Mouse (Mus musculus) urinary bladder, postnatal 10 days (tissue): Measurements from ENCODE around the gene Senp1.

Experiments
- DNase-seq: peaks from one replicate; pipeline ENCODE4 v3.0.0; 2022; ENCODE audit warnings: low spot score

Gene Senp1

DNA sequence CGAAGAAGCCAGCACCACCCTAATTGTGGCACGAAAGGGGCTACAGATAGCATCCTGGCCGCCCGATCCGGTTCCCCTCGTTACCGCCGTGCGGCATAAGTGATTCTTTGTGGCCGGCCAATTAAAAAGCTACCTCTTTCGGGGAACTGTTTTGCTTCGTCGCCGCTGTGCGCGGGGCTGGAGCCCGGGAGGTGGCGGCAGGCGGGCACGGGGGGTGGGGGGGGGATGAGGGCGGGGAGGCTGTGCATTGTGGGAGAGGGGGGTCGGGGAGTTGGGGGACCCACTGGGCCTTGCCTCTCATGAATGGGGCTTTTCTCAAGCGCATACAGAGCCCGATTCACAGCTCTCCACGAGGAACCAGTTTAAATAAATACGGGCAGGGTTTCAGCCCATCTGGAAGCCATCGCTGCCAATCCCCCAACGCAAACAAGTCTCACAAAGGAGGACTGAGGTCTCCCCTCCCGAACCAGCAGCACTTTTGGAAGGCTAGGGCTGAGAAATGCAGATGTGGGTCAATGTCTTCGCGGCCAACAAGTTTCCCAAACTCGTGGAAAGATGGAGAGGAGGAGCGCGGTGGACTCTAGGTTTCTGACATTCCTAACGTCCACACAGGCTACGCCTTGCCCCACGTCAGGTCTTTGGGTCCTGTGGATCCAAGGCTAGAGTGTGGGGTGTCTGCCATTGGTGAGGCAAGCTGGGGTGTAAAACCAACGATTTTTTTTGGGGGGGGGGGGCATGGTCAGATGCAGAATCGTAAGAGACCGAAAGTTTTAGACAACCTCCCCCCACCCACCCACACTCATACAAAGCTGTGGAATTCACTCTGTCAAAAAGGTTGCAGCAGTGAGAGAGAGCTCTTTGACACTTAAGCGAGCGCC, 91.2 kb downstream of the Senp1 start:
- no peak for DNase-seq

DNA sequence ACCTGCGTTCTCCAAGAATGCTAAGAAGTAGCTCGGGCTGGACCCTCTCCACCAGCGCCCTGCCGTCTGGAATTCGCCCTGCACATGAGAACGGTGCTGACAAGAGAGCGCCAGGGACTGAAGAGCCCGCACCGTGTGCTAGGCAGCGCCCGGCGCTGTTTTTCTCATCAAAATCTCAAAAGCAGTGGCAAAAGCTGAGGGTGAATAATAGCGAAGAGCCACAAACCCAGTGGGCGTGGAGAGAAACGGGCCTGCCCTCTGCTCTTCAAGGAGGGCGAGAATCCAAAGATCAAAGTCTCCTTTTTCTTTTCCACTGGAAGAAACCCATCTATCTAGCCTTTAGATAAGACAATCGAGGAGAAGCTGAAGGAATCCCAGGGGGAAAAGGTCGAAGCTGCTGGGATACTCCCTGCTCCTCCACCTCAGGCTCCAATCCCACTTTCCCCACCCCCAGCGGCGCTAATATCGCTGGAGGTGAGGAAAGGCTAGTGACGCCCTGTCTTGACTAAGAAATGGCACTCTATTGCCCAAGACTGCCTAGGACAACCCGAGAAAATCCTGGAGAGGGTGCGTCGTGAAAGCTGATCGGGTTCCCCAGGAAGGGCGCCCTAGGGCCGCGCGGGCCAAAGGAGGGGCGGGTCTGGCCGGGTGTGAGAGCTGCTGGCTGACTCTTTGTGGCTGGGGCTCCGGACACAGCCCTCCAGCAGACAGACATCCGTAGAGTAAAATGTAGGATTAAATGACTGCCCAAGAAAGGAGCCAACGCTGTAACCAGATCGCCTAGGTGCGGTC, 92.0 kb downstream of the Senp1 start:
- DNase-seq = no peak

DNA sequence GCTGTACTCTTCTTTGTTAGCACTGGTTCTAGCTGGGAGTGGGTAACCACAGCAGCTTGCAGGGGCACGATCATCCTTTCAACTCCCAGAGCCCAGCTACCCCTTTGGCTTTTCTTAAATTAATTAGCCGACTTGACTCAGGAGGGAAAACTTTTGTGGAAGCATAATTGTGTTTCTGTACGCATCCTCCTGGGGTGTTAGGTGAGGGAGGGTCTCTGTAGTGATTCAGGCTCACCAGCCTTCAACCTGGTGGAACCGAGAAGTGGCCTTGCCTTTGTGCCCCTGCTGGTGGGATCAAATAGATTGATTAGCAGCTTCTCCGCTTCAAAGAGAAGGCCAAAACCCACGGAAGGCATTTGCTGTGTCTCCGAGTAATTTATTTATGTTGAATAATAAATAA, 93.6 kb downstream of the Senp1 start:
- no peak for DNase-seq

DNA sequence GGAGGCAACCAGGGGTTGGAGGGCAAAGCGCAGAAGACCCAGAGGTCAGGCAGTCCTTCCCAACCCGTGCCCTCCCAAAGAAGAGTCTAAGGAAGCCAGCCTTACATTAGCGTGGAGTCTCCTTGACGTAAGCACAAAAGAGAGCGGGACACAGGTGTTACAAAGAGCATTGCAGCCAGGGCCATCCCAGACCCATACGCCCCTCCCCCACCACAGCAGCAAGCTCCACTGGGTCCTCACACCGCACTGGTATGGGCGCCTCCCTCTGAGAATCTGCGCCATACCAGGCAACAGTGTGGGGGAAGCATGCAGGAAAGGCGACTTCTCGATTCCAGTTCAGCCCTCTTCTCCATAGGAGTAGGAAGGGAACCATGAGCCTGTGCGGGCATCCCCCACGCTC, 94.0 kb downstream of the Senp1 start:
- no peak for DNase-seq

DNA sequence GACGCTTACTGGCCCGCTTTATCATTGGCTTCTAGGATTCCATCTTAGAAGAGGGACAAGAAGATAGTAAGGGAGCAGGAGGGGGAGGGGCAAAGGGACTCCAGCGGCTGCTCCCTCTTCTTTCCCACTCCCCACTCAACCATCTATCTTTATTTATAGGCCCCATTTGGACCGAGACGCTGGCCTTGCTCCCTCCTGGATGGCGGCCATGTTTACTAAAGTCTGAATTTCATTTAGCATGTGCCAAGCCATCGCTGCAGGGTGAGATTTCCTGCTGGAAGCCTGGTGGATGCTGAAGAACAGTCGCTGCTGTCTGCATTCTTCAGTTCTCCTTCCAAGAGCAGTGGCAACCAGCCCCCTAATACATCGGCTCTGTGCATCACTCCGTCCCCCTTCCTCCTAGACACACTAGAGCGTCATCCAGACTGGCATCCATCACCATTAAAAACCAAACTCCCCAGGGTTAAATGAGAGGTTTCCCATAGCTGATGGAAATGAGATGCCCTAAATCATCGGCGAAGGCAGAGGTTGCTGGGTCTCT, 96.8 kb downstream of the Senp1 start:
- DNase-seq = no peak

DNA sequence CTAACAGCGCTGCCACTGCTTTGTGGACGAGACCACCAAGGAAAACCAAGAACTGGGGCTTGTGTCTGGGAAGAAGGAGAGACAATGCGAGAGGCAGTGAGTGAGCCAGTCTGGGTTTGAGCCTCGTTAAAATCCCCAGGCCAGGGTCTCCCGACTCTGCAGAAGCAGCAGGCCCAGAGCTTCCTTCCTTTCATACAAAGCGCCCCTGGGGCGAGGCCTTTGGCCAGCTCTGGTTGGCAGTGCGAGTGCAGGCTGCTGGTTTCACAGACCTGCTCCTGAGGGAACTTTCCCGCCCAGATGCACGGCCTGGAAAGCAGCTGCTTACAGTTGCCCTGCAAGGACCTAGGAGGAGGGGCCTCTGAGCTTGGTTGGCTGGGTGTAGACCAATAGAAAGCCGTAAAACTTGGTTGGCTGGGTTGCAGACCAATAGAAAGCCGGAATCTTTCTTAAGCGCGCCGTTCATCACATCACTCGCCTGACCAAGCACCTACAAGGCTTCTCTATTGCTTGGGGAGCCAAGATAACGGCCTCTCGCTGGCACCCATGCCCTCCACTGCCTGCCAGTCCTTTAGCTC, 100.7 kb downstream of the Senp1 start:
- DNase-seq = no peak

DNA sequence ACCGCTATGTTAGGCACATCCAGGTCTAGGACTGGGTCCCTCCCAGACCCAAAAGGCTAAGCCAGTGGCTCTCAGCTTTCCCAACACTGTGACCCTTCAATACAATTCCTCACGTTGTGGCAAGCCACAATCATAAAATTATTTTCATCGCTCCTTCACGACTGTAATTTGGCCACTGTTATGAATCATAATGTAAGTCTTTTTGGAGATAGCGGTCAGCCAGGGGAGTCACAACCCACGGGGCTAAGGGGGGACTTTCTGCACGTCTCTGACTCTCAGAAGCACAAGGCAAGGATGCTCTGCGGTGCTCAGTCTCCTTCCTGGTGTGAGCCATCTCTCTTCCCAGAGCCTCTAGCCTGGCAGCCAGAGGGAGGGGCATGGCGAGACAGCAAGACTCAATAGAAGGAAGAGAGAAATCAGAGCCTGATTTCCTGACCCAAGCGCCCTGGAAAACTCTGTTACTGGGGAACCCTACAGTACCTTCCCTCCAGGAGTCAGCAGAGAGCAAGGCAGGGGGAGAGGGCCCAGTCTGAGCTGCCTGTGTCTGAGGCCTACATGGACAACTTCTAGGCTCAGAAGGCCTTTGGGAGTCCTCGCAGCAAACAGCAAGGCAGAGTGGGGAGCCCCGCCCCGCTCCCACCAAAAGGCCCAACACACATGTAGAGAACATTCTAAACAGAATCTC, 101.4 kb downstream of the Senp1 start:
- no peak for DNase-seq

DNA sequence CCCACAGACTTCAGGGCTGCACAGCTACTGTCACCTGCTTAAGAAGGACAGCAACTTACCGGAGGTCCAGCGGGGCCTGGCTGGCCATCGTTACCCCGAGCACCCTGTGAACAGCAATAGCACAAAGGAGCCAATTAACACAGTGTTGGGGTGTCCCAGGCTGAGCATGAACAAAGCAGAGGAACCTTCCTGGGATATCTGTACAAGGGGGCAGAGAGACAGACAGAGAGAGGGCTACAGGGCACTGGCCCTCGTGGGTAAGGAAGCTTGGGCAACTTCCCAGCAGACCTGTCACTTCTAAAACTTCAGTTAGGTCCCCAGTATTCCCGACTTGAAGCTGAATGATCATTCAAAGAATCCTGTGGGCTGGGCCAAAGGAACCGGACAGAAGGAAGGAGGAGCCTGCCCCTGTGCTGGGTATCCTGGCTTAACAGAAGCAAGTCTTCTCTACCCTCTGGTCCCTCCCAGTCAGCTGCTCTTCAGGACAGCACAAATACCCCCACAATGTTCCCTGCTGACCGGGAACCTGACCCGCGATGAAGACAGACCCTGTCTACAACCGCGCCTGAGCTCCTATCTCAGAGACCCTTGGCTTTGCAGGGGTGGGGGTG, 102.2 kb downstream of the Senp1 start:
- no peak for DNase-seq

DNA sequence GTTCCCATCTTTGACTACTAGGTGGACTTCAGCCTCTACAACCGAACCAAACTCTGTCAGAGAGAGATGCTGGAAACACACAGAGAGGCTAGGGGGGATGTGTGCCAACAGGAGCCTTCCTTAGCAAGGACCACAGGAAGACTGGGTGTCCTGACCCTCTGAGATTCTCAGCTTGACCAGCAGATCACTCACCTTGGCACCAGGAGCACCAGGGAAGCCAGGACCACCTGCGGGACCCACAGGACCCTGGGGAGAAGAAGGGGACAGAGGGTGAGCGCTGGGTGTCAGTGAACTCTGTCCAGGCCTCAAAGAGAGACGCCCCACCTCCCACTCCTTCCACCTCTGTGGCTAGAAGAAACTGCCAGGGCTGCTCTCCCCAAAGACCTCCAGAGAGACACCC, 102.8 kb downstream of the Senp1 start:
- DNase-seq = no peak

DNA sequence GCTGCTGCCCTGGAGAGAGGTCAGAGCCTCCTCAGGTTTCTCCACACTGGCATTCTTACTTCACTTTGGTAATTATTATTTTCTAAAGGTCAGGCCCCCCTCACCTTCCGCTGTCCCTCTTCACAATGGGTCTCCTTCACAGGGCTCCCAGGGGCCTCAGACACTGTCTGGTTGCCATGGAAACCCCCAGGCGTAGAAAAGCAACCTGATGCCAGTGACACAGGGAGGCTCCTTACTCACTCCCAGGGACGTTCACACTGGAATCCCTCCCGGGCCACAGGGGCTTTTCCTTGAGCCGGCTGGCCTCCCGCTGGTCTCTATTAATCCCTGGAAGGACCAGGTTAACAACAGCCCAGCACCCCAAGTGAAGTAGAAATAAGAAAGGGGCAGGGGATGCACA, 103.4 kb downstream of the Senp1 start:
- DNase-seq = no peak

DNA sequence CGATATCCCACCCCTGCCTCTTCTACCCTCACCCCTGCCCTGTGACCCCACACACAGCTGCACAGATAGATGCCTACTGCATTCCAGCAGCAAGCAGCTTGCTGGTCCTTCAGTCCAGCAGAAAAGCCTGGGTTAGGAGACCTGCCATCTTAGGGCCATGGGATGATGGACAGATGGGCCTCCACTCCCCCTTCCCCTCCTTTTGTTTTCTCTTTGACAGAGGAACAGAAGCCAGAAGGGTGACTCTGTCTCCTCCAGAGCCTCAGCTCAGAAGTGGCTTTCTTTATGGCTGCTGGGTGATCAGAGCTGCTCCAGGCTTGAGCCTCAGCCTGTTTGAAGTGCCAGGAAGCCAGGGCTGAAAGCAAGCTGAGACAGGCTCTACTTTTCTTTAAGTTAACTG, 104.0 kb downstream of the Senp1 start:
- DNase-seq = no peak
